Mouse (Mus musculus) brain, embryonic 14.5 days (tissue): Measurements from ENCODE around the gene Olfr1232.

Experiments used
- CTCF ChIP-seq: fragments of 200-500 bp; IDR thresholded peaks from 2 replicates; pipeline ENCODE4 v1.5.1; 2012; ENCODE audit warnings: inconsistent platforms, mild to moderate bottlenecking, moderate library complexity, borderline replicate concordance; ENCODE audit not compliant: insufficient read depth, insufficient read length; ENCODE audit errors: extremely low read depth
- POLR2A ChIP-seq: fragments of 200-500 bp; IDR thresholded peaks from 2 replicates; pipeline ENCODE4 v1.6.1; 2012; ENCODE audit warnings: mild to moderate bottlenecking, inconsistent platforms, borderline replicate concordance; ENCODE audit not compliant: poor library complexity, insufficient read depth, insufficient read length, severe bottlenecking; ENCODE audit errors: extremely low read depth

DNA sequence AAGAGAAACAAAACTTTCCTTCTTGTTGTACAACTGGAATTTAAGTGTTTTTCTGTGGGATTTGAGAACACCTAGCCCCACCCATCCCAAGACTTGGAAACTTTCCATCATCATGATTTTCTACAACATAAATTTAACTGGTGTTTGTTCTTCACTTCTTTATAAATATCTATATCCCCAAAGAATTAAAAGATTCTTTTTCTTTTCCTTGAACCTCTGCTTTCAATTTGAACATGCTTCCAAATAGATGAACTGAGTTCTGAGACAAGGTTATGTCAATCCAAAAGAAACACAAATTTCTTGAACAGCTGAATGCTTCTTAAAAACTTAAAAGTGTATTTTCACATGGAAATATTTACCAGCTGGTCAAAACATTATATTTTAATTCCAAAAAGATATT is at the start of gene Olfr1232:
- TF ChIP-seq POLR2A (no peak), CTCF (no peak)
